Mouse (Mus musculus): ENCODE data around the gene Cacna1c.

Cacna1c gene

GRCm38 (mm10) chr6:118825400-118825871 is 370.8 kb downstream of the Cacna1c start:
- no peak for DNase-seq (ENCODE audit: extremely low spot score, low read depth, low spot score)

DNA sequence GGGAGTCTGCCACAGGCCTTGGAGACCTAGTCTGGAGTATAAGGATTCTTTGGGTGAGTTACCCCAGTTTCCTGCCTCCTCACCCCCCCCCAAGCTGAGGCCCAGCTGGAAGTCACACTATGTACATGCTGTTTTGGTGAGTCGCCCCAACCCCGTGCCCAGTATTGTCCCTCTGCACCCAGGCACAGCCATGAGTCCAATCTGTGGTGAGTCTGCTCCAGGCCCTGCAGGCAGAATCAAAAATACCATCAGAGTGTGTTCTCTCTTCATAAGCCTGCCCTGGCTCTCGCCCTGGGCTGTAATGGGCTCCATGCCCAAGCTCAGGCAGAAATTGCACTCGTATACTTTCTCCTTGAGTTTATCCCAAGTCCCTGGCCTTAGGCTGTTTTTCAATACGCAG is 374.7 kb downstream of the Cacna1c start:
- no peak for DNase-seq (ENCODE audit: extremely low spot score, low read depth, low spot score)

DNA sequence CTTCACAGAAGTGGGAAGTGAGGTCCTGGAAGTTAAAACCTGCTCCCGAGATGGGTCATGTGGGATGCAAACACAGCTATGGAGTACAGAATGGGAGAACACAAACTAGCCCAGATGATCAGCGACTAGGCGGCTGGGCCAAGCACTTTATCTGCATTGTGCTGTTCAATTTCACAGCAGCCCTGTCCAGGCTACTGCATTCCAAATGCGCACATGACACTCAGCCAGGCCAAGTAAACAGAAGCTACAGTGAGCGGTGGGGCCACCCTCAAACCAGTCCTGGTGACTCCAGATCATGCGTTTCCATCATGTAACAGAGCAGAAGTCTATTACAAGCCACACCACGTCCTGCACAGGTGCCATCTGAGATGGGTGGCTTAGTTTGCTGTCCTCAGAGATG is 376.6 kb downstream of the Cacna1c start:
- DNase-seq (ENCODE audit: extremely low spot score, low read depth, low spot score) = no peak

DNA sequence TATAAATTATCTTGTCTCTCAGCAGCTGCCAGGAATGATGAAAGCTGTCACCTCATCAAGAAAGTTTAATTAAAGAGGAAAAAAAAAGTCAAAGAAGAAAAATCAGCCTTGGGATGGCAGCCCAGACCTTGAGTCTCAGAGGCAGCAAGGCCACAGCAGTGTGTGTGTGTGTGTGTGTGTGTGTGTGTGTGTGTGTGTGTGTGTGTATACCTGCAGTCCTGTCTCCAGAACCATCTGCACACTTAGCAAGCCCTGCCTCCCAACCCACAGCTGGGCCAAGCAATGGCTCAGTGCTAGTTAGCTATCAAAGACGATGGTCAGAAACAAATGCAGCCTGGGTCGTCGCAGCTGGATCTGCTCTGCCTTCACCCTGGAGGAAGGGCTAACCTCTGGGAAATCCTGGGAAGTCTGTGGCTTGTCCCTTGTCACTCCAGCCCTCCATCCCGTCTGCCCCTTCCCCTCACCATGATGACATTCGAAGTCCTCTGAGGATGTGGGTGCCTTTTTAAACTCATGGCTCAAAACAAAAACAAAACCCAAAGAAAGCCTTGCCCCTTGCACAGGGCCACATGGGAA is 378.2 kb downstream of the Cacna1c start:
- no peak for DNase-seq (ENCODE audit: extremely low spot score, low read depth, low spot score)

- no peak for DNase-seq (ENCODE audit: extremely low spot score, low read depth, low spot score)
Measured at GRCm38 (mm10) chr6:118816253-118816652, 380.0 kb downstream of the Cacna1c start.

DNA sequence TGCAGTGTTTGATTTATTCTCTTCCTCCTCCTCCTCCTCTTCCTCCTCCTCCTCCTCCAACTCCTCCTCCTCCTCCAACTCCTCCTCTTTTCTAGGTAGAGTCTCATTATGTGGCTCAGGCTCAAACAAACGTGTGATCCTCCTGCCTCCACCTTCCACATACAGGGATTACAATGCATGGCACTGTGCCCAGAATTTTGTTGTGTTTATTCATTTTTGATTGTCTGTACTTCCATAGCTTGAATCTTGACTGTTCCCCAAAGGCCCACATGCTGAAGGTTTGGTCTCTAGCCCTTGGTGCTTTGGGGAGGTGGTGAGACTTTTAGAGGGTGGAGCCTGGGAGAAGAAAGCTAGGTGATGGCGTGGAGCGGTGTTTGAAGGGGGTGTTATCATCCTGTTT is 383.7 kb downstream of the Cacna1c start:
- DNase-seq (ENCODE audit: extremely low spot score, low read depth, low spot score) = no peak

DNA sequence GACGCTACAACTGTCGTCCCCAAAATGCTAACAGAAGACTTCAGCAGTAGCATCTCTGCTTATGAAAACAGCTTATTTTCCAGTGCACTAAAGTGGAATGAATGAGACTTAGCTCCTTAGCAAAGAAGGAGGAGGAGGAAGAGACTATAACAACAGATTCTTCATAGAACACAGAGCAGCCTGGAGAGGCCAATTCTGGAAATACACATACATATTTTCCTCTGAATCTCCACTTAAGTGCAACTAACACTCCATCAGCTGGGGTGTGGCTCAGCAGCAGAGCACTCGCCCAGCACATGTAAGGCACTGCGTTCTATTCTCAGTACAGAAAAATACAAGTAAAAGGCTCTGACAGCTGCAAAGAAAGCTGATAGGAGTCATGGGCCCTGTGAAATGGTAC is 384.2 kb downstream of the Cacna1c start:
- DNase-seq (ENCODE audit: extremely low spot score, low read depth, low spot score) = no peak

- no peak for DNase-seq (ENCODE audit: extremely low spot score, low read depth, low spot score)
Measured at GRCm38 (mm10) chr6:118810834-118811233, 385.4 kb downstream of the Cacna1c start.

- no peak for DNase-seq (ENCODE audit: extremely low spot score, low read depth, low spot score)
Measured at GRCm38 (mm10) chr6:118805139-118805538, 391.1 kb downstream of the Cacna1c start.

DNA sequence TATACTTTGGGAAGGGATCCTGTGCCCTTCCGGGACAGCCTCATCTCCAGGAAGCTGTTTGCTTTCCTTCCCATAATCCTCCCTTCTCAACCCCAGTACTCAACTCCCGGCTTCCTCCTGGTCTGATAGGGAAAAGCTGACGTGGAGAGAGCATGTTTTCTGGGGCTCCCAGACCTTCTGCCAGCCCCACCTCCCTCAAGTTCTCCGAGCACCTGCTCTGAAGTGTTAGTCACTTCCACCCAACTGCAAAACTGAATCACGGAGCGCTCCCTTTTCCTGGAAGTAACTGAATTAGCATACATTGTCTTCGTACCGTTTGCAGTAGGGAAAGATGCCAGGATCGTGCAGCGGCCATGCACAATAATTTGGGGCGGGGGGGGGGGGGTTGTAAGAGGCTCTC is 393.9 kb downstream of the Cacna1c start:
- DNase-seq (ENCODE audit: extremely low spot score, low read depth, low spot score) = no peak

GRCm38 (mm10) chr6:118796393-118796792 is 399.8 kb downstream of the Cacna1c start:
- no peak for DNase-seq (ENCODE audit: extremely low spot score, low read depth, low spot score)

DNA sequence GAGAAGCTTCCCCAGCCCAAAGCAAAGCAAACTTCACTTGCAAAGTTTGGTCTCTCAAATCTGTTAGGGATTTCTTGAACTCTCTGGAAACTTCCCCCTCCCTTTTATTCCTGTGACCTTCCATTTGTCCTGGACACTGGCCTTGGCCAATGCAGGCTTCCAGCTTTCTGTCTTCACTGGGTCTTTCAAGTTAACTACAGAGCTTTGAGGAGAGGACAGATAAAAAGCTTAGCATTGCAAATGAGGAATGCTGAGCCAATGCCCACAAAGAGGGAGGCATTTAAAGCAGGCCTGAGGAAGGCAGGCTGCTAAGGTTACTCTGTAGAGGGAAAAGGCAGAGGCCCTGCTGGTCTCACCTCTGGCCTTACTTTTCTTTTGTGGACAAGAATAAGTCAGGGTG is 400.5 kb downstream of the Cacna1c start:
- no peak for DNase-seq (ENCODE audit: extremely low spot score, low read depth, low spot score)

- no peak for DNase-seq (ENCODE audit: extremely low spot score, low read depth, low spot score)
Measured at GRCm38 (mm10) chr6:118791921-118792368, 404.3 kb downstream of the Cacna1c start.

- no peak for DNase-seq (ENCODE audit: extremely low spot score, low read depth, low spot score)
Measured at GRCm38 (mm10) chr6:118787933-118788332, 408.3 kb downstream of the Cacna1c start.

DNA sequence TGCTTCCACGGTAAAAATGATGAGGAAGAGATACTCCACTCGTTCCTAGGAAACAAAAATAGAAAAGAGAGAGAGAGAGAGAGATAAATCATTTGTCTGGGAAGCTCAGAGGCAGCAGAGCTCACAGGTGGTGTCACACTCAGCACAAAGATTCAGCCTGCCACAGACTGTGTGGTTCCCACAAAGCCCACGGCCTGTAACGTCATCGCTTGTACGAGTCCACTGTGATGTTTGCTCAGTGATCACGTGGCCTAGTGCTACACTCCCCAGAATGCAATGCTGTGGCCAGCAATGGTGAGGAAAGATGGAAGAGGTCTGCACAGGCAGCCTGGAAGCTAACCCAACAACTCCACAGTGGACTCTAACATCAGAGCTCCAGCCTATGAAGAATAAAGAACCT is 415.9 kb downstream of the Cacna1c start:
- DNase-seq (ENCODE audit: extremely low spot score, low read depth, low spot score) = no peak

GRCm38 (mm10) chr6:118779201-118779600 is 417.0 kb downstream of the Cacna1c start:
- DNase-seq (ENCODE audit: extremely low spot score, low read depth, low spot score) = no peak

DNA sequence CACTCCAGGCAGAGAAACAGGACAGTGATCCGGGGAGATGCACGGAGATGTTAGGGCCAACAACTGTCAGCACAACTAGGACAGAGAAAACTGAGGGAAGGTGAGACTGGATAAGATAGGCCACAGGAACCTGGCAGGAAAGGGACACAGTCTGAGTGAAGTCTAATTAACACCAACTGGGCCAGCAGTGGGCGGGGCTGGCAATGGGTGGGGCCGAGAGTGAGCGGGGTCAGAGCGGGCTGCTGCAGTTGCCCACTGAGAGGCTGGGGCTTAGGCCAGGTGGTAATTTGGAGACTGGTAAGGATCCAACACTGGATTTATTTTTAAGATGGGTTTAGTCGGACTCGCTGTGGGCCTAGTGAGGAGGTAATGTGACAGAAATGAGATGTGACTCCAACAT is 418.8 kb downstream of the Cacna1c start:
- DNase-seq (ENCODE audit: extremely low spot score, low read depth, low spot score) = no peak

DNA sequence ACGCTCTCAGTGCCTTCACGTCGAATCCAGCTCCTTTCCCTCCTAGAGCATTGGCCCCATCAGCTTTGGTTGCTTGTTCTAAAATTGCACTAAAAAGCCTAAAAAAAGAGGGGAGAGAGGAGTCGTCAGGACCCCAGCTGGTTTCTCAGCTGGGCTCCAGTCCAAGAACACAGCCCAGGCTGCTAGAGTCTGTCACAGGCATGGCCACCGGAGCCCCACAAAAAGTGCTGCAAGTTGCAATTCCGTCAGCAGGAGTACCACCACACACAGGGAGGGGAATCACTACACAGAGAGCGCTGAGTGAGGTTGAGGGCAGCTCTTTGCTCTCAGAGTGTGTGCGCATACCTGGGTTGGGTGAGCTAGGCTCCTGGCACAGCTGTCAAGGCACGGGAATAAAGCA is 419.8 kb downstream of the Cacna1c start:
- DNase-seq (ENCODE audit: extremely low spot score, low read depth, low spot score) = no peak

DNA sequence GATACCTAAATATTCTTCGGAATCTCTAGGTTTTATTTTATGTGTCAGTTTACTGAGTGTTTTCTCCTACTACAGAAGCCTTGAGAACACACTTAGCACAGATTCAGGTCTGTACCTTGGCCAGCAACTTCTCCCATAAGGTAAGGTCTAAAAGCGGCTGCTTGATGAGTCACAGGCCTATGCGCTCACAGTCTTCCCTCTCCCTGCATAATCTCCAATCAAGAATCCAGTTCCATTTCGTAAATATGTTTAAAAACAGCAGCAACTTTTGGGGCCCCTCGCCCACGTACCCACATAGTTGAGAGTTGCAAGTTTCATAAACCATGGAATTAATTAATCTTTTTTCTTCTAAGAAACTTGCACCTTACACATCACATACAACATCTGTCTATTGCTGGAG is 423.6 kb downstream of the Cacna1c start:
- no peak for DNase-seq (ENCODE audit: extremely low spot score, low read depth, low spot score)

DNA sequence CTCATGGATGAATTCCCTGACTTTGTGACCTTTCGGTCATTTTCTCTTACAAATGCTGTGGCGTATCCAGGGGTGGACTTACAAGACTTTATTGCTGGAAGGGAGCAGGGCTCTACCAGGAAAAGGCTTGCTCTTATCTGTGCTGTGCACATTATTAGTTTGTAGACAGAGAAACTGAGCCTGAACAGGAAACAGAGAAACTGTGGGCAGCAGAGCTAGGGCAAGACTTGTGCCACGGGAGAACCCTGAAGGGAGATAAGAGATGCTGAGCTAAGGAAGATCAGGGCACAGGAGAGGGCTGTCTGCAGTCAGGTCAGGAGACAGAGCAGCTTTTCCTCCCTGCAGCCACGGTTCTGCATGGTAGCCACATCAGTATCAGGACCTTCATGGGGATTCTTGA is 425.1 kb downstream of the Cacna1c start:
- DNase-seq (ENCODE audit: extremely low spot score, low read depth, low spot score) = no peak

- no peak for DNase-seq (ENCODE audit: extremely low spot score, low read depth, low spot score)
Measured at GRCm38 (mm10) chr6:118770396-118770795, 425.8 kb downstream of the Cacna1c start.

GRCm38 (mm10) chr6:118769792-118770191 is 426.4 kb downstream of the Cacna1c start:
- DNase-seq (ENCODE audit: extremely low spot score, low read depth, low spot score) = no peak

DNA sequence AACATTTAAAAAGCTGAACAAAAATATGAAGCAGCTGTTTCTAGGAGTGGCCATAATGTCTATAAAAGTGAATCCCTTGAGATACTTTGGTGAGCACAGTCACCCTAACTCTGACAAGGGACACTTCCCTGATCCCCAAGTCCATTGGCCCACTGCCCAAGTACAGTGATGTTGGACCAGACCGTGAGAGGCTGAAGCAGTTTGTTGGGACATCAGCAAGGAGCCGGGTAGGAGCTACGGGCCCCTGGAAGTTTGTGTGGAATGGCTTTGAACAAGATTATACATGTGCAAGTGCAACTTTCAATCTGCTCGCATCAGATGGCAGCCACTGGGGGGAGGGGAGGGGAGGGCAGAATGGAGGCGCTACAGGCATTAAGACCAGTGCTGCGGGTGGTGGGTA is 428.5 kb downstream of the Cacna1c start:
- no peak for DNase-seq (ENCODE audit: extremely low spot score, low read depth, low spot score)
